Mouse (Mus musculus) 3T3-L1 (cell line): ENCODE data around the gene Wipf1.

Experiments used
- DNase-seq: peaks from one replicate; pipeline ENCODE4 v3.0.0-alpha.2; 2015; ENCODE audit warnings: low read depth, low spot score

Wipf1 gene

DNA sequence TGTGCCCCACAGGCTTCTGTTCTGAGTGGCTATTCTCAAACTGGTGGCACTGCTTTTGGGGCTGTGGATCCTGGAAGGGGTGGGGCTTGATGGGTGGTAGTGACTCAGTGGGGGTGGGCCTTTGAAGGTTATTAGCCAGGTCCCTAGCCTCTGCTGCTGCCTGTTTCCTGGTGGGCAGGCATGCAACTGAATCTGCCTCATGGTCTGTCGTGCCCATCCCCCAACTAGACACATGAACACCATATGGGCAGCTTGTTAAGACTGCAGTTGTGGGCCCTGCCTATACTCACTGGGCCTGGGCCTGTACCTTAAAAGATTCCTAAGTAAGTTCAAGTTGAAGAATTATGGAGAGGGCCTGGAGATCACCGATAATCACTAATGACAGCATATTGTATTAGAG is 16.0 kb upstream of the Wipf1 start:
- no peak for DNase-seq

DNA sequence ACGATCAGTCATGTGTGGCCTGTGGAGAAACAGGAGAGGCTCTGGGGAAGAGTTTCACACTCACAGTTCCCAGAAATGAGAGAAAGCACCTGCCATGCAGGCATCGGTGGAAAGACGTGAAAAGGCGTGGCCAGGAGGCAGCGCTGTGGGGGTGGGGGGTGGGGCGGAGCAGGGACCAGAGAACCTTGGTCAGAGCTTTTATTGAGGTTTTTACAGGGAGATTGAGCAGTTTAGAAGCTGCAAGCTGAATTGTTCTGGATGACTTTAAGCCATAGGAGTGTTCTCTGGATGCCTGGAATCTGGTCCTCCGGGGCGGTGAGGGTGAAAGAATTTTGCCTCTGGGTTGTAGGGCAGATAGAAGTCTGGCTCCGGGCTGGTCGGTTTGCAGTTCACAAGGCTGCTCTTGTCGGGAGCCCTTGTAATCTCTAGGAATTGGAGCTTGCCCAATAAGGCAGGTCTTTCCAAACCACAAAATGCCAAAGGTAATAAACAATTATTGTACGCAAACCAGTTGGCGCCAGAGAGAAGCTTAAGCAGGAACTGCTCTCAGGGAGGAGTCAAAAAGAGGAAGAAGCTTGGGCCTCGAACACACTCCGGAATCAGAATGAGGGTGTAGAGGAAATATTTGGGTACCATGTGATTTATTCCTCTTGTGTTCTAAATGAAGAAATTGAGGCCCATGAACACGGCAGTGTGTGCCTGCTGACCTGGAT is 11.1 kb upstream of the Wipf1 start:
- DNase-seq = peak; percentile 26

DNA sequence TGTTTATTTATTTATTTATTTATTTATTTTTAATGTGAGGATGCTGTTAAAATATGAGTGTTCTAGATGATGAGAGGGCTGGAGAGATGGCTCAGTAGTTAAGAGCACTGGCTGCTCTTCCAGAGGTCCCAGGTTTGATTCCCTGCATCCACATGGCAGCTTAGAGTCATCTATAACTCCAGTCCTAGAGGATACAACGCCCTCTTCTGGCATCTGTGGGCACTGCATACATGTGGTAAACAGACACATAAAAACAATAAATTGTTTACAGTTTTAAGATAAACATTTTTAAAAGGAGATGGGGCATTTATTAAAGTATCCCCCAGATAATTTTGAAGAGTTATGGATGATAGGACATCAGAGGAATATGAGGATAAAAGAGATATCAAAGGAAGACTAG is 10.2 kb upstream of the Wipf1 start:
- DNase-seq = no peak

DNA sequence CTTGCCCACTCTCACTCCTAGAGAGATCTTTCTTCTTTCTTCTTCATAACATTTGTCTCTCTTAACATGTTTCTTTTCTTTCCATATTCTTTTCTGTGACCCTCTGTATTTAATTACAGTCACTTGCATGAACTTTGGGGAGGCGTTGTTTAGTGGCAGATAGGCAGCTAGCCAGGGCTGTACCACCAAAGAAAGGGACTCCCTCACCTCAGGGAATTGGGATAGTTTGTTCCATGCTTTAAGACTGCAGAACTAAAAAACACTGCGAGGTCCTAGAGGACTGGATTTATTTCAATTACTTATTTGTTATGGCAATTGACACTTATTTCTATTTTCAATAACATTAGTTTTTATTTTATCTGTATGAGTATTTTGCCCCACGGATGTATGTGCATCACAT is 9.6 kb upstream of the Wipf1 start:
- no peak for DNase-seq

DNA sequence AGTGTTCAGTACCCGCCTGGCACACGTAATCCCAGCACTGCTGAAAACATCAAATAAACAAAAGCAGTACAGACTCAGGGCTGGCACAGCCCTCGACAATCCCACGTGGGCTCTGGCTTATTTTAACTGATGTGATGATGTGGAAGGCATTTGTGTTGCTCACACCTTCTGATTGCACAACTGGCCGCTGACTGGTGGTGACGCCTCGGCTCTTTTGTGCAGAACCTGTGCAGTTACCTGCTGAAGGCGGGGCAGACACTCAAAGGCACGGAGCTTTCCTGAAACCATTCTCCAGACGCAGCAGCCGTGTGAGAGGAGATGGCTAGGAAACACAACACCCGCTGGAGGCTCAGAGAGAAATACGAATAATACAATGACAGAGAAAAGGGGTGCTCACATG is 9.1 kb upstream of the Wipf1 start:
- DNase-seq = no peak

DNA sequence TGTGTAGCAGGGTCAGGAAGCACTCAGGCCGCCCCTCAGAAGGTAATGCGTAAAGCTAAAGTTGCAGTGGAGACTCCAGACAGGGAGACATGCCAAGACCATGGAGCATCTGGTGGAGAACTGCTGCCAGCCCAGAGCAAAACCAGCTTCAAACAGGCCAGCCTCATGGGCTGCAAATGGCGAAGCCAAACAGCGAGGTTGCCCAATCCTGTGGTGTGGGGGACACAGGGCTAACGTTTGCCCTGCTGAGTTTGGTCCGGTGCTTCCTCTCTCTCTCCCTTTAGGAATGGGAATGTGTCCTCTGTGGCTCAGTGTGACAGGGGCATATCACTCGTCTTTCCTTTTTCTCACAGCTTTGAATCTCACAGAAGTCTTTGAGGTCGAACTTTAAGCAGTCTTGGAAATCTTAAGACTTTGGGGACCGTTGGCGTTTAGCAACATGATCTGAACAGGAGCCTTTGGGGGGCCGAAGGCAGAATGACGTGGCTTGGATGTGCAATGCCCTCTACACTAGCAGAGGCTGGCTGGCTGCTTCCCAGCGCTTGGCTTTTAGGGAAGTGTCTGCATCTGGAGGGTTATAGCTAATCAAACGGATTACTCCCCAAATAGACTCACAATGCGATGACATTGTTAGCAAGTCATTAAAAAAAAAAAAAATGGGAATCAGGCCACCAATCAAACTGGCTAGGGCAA is 6.7 kb upstream of the Wipf1 start:
- no peak for DNase-seq

DNA sequence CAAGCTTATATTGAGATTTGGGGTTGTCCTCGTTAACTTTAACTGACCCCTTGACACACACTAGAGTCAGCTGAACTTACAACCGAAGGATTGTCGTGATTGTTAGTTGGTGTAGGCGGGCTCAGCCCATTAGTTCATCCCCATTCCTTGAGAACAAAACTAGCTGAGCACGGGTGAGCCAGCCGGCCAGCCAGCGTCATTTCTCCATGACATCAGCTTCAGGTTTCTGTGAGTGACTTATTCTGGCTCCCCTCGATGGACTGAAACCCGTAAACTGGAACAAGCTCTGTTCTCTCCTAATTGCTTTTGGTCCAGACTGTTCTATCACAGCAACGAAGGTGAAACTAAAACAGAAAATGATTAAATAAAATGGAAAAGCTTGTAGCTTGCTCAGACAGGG is 5.2 kb upstream of the Wipf1 start:
- DNase-seq = no peak

DNA sequence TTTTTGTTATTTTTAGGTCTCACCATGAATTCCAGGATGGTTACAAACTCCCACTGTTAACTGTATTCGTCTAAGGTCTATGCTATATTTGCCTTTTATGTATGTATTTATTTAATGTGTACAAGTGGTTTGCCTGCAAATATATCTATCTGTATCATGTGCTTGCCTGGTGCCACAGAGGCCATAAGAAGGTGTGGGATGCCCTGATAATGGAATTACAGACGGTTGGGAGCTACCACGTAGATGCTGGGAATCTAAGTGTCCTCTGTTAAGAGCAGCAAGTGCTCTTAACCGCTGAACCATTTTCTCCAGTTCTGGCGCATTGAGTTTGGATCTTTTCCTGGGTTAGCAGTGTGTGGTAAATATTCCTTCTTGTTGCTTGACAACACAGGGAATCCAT is 953 bp upstream of the Wipf1 start:
- DNase-seq = no peak

DNA sequence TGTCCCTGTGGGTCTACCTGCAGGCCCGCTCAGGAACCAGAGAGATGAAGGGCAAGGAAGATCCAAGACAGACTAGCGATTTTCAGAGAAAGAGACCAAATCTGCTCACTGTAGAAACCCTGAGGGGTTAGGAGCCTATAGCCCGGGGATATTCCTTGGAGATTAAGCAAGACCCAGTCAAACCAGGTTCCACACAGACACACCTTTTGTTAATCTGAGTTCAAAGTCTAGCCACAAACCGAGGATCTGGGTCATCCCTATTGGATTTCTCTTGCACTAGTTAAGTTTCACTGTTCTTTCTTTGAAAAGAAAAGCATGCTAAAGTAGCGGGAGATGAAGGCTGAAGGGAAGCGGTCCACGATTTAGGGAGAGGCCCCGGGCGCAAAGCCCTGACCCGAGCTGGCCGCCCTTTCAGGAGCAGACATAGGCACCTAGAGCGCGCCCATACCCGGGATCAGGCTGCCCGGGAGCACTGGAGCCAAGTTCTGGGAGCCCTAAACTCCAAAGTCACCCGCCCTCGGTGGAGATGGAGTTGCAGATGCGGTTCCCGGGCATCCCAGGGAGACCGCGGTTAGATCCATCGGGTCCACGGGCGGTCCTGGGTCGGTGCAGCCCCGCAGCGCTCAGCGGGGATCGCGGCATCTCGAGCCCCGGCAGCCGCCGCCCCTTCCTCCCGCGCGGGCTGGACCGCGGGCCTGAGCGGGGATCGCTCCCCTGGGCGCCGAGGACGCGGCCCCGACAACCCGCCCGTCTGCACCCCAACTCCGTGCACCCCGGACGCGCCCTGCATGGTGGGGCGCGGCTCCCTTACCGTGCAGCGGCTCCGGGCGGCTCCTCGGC is 798 bp downstream of the Wipf1 start:
- peak; percentile 59 for DNase-seq

DNA sequence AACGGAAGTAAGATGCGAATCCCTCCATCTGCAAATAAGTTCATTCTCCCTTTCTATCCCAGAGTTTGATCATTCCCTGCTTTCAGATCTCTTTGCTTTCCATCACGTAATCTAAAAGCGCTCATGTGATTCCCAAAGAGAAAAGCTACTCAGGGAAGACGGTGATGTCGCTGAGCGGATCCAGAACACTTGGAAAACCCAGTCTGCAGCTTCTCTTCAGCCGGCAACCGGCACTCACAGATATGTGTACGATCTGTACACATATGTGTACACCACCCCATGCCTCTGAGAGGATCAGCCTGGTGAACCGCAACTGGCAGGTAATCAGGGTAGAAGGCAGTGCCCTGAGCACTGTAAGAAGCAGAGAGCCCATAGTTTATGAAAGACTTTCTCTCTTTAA is 1.6 kb downstream of the Wipf1 start:
- DNase-seq = peak; percentile 52

DNA sequence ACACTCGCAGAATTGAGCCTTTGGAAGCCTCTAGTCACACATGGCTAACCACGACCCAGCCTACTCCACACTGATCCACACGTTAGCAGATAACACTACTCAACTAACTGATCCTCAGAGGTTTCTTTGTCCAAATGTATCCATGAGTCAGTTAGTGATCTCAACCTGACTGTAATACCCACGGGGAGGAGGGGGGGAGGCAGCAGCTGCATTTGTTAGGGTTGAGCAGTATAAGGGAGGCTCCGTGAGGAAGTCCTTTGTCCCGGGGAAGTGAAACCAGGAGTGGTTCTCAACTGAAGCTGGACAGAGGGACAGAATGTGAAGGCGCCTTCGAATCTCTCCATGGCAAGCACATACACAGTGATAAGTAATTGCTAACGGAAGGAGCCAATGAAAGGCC is 2.8 kb downstream of the Wipf1 start:
- DNase-seq = peak; percentile 87

DNA sequence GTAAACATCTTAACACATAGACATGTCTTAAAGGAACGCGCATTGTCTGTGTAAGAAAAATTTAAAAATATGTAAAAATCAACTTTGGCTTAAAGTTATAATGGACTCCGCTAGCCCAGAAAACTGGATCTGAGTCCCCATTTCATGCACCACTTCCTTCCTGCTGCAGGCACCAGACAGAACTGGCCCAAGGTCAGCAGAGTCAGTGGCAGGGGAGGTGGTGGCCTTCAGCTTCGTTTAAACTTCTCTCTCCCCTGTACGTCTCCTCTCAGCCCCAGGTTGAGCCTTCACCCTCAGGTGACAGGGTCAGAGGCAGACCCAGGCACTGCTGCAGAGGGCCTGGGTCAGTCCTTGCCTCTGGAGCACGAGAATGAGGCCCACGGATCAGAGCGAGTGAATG is 6.6 kb downstream of the Wipf1 start:
- no peak for DNase-seq

DNA sequence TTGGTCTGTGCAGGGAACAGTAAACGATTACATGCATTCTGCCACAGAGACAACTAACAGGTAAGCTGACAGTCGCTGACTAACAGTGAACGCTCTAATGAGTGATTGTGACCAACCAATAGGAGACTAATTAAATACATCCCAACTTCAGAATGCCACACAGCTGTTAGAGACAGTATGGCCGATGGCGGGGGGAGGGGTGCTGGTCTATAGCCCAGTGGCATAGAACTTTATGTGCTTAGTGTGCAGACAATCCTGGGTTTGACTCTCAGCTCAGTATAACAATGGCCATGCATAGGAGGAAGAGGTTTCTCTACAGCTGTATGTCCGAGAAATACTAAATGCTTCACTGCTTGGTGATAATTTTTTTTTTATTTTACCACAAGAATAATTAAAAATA is 7.2 kb downstream of the Wipf1 start:
- no peak for DNase-seq

DNA sequence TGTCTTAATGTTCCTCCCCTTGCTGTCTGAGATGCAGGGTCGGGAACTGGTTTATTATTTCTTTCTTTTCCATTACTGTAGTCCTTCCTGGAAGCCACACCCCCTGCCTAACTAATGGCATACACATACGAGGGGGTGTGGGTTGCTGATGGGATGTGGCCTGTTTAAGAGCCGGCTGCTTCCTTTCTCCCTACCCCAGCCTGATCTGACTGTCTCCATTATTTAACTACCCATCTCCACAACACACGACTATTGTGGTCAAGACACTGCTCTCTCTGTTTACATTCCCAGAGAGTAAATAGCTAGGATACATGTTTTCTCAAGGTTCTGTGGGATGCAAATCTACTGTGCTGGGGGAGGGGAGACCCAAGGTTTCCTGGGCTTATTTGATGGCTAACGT is 7.8 kb downstream of the Wipf1 start:
- DNase-seq = no peak

DNA sequence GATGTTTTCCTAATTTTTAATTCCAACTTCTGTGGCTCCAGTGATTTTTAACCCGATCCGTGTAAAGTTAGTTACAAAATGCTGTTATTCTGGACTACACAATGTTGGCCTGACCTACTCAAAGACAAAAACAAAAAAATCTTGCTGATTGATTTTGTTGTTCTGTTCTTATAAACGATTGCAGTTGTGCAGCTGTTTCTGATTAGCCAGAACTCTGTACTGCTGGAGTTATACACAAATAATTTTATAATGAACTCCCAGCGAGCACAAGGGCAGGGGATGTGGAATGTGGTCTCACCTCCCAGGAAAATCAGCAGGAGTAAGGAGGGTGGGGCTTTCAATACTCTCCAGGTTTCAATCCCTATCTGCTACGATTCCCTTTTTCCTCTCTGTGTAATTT is 10.6 kb downstream of the Wipf1 start:
- no peak for DNase-seq

DNA sequence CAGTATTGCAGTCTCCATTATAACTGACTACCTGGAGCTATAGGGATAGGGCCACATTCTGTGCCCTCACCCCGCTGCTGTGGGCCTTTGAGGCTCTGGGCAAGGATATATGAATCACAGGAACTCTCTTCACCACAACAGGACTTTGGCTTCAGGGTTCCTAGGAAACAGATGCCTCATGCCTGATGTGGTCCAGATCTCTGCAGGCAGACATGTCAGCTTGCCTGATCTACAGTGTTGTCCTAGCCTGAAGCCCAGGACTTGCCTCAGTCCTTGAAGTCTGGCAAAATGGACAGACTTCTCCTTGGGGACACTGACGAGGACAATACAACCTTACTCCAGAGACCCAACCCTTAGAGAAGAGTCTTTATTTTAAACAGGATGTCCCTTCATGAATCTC is 11.2 kb downstream of the Wipf1 start:
- DNase-seq = peak; percentile 72

DNA sequence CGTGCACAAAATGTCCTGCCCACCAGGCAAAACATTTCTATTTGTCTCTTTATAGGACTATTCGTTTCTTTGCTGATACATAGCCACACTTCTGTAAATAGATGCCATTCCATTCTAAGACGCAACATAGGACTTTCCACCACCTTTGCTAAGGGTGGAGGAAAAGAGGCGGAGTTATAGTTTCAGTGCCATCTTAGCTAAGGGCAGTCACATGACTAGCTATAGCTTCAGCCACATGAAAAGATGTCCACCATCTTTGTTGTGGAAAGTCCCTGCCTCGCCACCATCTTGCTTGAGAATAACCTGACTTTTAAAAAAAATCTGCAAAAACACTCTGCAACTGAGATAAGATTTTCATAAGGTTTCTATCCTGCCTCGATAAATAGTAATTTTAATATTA is 15.4 kb downstream of the Wipf1 start:
- DNase-seq = peak; percentile 43

DNA sequence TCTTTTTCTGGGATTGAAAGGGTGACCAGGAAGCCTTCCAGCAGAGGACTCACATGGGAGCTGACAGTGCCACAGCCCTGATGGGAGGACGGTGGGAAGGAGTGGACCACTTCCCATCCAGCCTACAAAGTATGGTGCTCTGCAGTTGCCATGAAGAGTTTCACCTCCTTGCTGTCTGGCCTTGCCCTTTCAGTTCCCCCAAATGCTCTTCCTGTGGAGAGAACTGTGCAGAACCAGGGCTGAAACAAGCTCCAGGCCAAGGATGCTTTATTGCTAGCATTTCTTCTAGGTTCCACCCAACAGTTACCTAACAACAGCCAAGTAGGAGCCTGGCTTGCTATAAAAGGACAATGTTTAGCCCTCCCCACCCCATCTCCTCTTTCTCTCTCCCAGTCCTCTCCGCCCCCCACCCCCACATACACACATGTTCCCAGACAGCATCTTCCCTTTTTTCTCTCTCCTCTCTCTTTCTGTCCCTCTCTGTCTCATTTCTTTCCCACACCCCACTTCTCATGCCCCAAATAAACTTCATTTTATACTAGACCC is 16.3 kb downstream of the Wipf1 start:
- no peak for DNase-seq

DNA sequence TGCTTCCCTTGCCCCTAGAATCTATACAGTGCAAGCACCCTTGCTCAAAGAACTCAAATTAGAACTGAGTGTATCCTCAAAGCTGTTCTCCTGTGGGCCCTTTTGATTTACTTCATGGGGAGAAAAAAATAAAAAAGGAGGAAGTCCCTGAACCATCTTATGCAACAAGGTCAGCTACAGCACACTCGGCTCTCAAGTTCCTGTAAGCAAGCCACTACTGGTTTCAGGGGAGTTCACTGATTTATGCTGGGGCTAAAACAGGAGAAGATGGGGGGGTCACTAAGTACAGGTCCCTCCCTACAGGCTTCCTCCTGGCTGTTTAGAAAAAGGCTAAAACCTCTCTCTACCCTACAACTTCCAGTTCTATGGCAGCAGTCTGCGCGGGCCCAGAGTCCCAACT is 17.5 kb downstream of the Wipf1 start:
- no peak for DNase-seq

DNA sequence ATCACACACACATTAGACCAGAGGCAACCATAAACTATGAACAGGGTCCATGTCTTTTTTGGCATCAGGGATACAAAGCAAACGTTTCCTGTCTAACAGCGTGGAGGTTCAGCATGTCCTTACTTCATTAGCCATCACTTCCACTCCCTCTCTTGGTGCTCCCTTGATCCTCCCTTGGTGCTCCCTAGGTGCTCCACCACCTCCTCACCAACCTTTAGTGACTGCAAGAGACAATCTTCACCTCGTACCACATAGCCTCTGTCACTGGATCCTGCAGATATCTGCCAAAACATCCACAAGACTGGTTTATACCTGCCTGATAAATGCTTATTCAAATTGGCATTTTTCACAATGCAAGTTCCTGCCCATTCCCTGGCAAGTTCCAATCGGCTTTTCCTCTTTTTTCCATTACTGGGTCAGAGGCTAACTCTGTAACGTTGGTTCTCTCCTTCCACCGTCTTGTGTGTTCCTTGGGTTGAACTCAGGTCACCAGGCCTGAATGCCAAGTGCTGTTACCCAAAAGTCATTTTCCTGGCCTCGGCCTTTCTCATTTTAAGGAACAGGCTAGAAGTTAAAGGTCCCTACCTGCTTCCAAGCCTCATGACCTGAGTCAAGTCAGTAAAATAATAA is 18.7 kb downstream of the Wipf1 start:
- DNase-seq = no peak

DNA sequence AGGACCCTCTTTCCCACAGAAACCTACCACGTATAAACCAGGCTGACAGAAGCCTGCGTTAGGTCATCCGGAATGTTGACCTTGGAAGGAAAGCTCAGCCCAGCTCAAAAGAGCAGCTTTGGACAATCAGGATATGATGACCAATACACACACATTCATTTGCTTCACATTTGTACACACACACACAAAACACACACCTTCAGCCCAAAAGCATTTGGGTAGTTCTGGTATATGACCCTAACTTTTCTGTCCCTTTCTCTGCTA is 19.6 kb downstream of the Wipf1 start:
- DNase-seq = no peak
